12 mouse cellular contexts compared by ENCODE assay signal in genomic region chr5:148069909-148070308, GRCm38 (mm10).
DNase-seq lines count a peak whose midpoint lies in the region; ATAC-seq and TF ChIP-seq lines count a peak whose summit lies in the region.
"Had no signal": no experiment of that assay in that cellular context is flagged by ENCODE, and none has a peak within 500 bp of the region (broad histone marks: within the 10 kb centered on the region; RNA-seq: fewer than 3 reads in every experiment).

No protein-coding gene starts in this region.

- no peak overlapping the region for H3K9ac ChIP-seq in hindbrain, postnatal 0 days (replicated peaks; ENCODE audit: low read length)
- H3K9ac ChIP-seq in hindbrain, embryonic 14.5 days = no peak overlapping the region
- no peak overlapping the region for H3K9ac ChIP-seq in intestine, postnatal 0 days (ENCODE audit: low read depth, low read length)

- H3K4me2 ChIP-seq in hindbrain, postnatal 0 days (ENCODE audit: low read depth, low read length) = no peak overlapping the region
- H3K4me2 ChIP-seq in hindbrain, embryonic 14.5 days (replicated peaks) = no peak overlapping the region
- H3K4me2 ChIP-seq in intestine, postnatal 0 days (replicated peaks; ENCODE audit: low read depth) = no peak overlapping the region

- TF ChIP-seq CTCF in hindbrain, postnatal 0 days (IDR thresholded peaks at IDR 0.05; ENCODE audit: low read depth) = no peak
- TF ChIP-seq CTCF in intestine, postnatal 0 days (IDR thresholded peaks at IDR 0.05; ENCODE audit: low read depth) = no peak

- H3K36me3 ChIP-seq in hindbrain, postnatal 0 days (ENCODE audit: insufficient read depth, low read length) = no peaks in the 10 kb centered on the region
- no peaks in the 10 kb centered on the region for H3K36me3 ChIP-seq in hindbrain, embryonic 14.5 days (replicated peaks; ENCODE audit: control insufficient read depth, insufficient read depth)
- H3K36me3 ChIP-seq in intestine, postnatal 0 days (ENCODE audit: control insufficient read depth, insufficient read depth) = no peaks in the 10 kb centered on the region
- H3K36me3 ChIP-seq: G1E had no signal

- no peaks in the 10 kb centered on the region for H3K9me3 ChIP-seq in hindbrain, postnatal 0 days (ENCODE audit: low read length)
- H3K9me3 ChIP-seq in hindbrain, embryonic 14.5 days (ENCODE audit: control insufficient read depth, low read length) = no peaks in the 10 kb centered on the region
- no peaks in the 10 kb centered on the region for H3K9me3 ChIP-seq in intestine, postnatal 0 days (ENCODE audit: control insufficient read depth)

- H3K4me3 ChIP-seq in hindbrain, postnatal 0 days (ENCODE audit: low read length) = no peak overlapping the region
- H3K4me3 ChIP-seq in hindbrain, embryonic 14.5 days (replicated peaks; ENCODE audit: low read length) = no peak overlapping the region
- no peak overlapping the region for H3K4me3 ChIP-seq in intestine, postnatal 0 days (ENCODE audit: low read depth, low read length)

- no peaks in the 10 kb centered on the region for H3K4me1 ChIP-seq in hindbrain, postnatal 0 days (ENCODE audit: insufficient read depth, low read length)
- no peaks in the 10 kb centered on the region for H3K4me1 ChIP-seq in hindbrain, embryonic 14.5 days (replicated peaks; ENCODE audit: control insufficient read depth, insufficient read depth, low read length)
- H3K4me1 ChIP-seq in intestine, postnatal 0 days (replicated peaks; ENCODE audit: control insufficient read depth, insufficient read depth, low read length) = no peaks in the 10 kb centered on the region

- intact Hi-C loops in left cerebral cortex, postnatal 10 days (cut with DNase I) = no loop called here

- peak; percentile 46 for DNase-seq in hindbrain, postnatal 0 days (ENCODE audit: low spot score)
- DNase-seq in hindbrain, embryonic 14.5 days (ENCODE audit: low spot score) = no peak
- DNase-seq in urinary bladder, postnatal 14 days (ENCODE audit: low spot score) = peak; percentile 21
- DNase-seq in urinary bladder, postnatal 10 days (ENCODE audit: low spot score) = no peak
- DNase-seq in left cerebral cortex, postnatal 10 days (ENCODE audit: extremely low spot score in 1 of 2, low spot score in 2 of 2) = no peak
- DNase-seq: cerebellum, adult 9-10 months; thymus, postnatal 25 days had no signal

- no peak overlapping the region for H3K27ac ChIP-seq in hindbrain, postnatal 0 days
- no peak overlapping the region for H3K27ac ChIP-seq in hindbrain, embryonic 14.5 days
- no peak overlapping the region for H3K27ac ChIP-seq in intestine, postnatal 0 days (ENCODE audit: low read depth, low read length)
- H3K27ac ChIP-seq: macrophage had no signal

- no peaks in the 10 kb centered on the region for H3K27me3 ChIP-seq in hindbrain, postnatal 0 days (ENCODE audit: insufficient read depth, low read length)
- no peaks in the 10 kb centered on the region for H3K27me3 ChIP-seq in hindbrain, embryonic 14.5 days (ENCODE audit: control insufficient read depth, insufficient read depth, low read length)
- H3K27me3 ChIP-seq in intestine, postnatal 0 days (replicated peaks; ENCODE audit: control insufficient read depth, insufficient read depth, low read length) = no peaks in the 10 kb centered on the region

- no peak for ATAC-seq in hindbrain, postnatal 0 days
- ATAC-seq in hindbrain, embryonic 14.5 days (ENCODE audit: low FRiP score) = no peak
- ATAC-seq in granulocyte monocyte progenitor cell, adult 5-6 weeks (replicated peaks; ENCODE audit: poor library complexity, severe bottlenecking) = peak; percentile 44; the same call in 1 of the 2 replicates
- ATAC-seq in inflammation-experienced regulatory T-cells, adult 6 months = no peak
- ATAC-seq in intestine, postnatal 0 days = no peak

- WGBS in hindbrain, postnatal 0 days = 24% methylated on average over 4 of the region's 4 CpGs
- 15% methylated on average over 4 of the region's 4 CpGs for WGBS in hindbrain, embryonic 14.5 days
- 8% methylated on average over 4 of the region's 4 CpGs for WGBS in intestine, postnatal 0 days

Comparison
In these comparisons a context has a peak if more than half of its experiments do, and no peak if none do; other contexts are left out.
1. DNase-seq: peak in hindbrain, postnatal 0 days (single experiment) and urinary bladder, postnatal 14 days (single experiment); none in hindbrain, embryonic 14.5 days (single experiment), urinary bladder, postnatal 10 days (single experiment) and left cerebral cortex, postnatal 10 days (0 of 2).